Mouse (Mus musculus): Measurements from ENCODE around the gene Polr2b. TPM values are rescaled to one million over a fixed set of nuclear protein-coding genes. Genes with fewer than 3 reads are reported as not detected.

The Polr2b gene
- polyA plus RNA-seq, 1 experiment from 2014 or later = 46.1 TPM

GRCm38 (mm10) chr5:77348901-77349300 lies 39.0 kb downstream of the Polr2b start:
- no peak for TF ChIP-seq CTCF (IDR thresholded peaks at IDR 0.05; ENCODE audit: low read depth)
- no peak overlapping the region for H3K4me3 ChIP-seq (replicated peaks; ENCODE audit: low read depth, low read length)
- DNase-seq (ENCODE audit: low spot score) = no peak
- peaks cover 43% of the 10 kb centered on the region for H3K36me3 ChIP-seq (ENCODE audit: insufficient read depth, low read length)
- no peaks in the 10 kb centered on the region for H3K9me3 ChIP-seq (replicated peaks; ENCODE audit: low read length)
- no peak overlapping the region for H3K9ac ChIP-seq (ENCODE audit: low read depth, low read length)
- 88% methylated on average over 8 of the region's 8 CpGs for WGBS
- no peak overlapping the region for H3K27ac ChIP-seq
- no peak for ATAC-seq (replicated peaks; ENCODE audit: low FRiP score, low read depth)
- no peaks in the 10 kb centered on the region for H3K27me3 ChIP-seq (ENCODE audit: insufficient read depth, low read length)
- no peaks in the 10 kb centered on the region for H3K4me1 ChIP-seq (replicated peaks; ENCODE audit: insufficient read depth, low read length)
- no peak overlapping the region for H3K4me2 ChIP-seq (ENCODE audit: low read length)

- Histone ChIP-seq H3K36me3 (ENCODE audit: insufficient read depth, low read length) (peaks cover 38% of the 10 kb centered on the region), H3K4me2 (ENCODE audit: low read length) (no peak overlapping the region), H3K4me1 (replicated peaks; ENCODE audit: insufficient read depth, low read length) (peaks cover 5% of the 10 kb centered on the region), H3K27me3 (ENCODE audit: insufficient read depth, low read length) (no peaks in the 10 kb centered on the region), H3K9ac (ENCODE audit: low read depth, low read length) (no peak overlapping the region), H3K27ac (no peak overlapping the region), H3K9me3 (replicated peaks; ENCODE audit: low read length) (no peaks in the 10 kb centered on the region), H3K4me3 (replicated peaks; ENCODE audit: low read depth, low read length) (no peak overlapping the region)
- DNase-seq (ENCODE audit: low spot score) (no peak), ATAC-seq (replicated peaks; ENCODE audit: low FRiP score, low read depth) (no peak)
- 88% methylated on average over 15 of the region's 15 CpGs for WGBS
- peak; percentile 14; the same call in 1 of the 2 replicates for TF ChIP-seq CTCF (IDR thresholded peaks at IDR 0.05; ENCODE audit: low read depth)
Observed at GRCm38 (mm10) chr5:77349971-77350658, 40.2 kb downstream of the Polr2b start.

- 58% methylated on average over 9 of the region's 9 CpGs for WGBS
- Histone ChIP-seq H3K4me1 (replicated peaks; ENCODE audit: insufficient read depth, low read length) (peaks cover 18% of the 10 kb centered on the region), H3K4me3 (replicated peaks; ENCODE audit: low read depth, low read length) (no peak overlapping the region), H3K9me3 (replicated peaks; ENCODE audit: low read length) (no peaks in the 10 kb centered on the region), H3K9ac (ENCODE audit: low read depth, low read length) (no peak overlapping the region), H3K27me3 (ENCODE audit: insufficient read depth, low read length) (no peaks in the 10 kb centered on the region), H3K4me2 (ENCODE audit: low read length) (no peak overlapping the region), H3K27ac (0 out of 2 replicates have a peak overlapping the region, but pooled peaks have one; percentile 16), H3K36me3 (ENCODE audit: insufficient read depth, low read length) (peaks cover 33% of the 10 kb centered on the region)
- DNase-seq (ENCODE audit: low spot score) (no peak), ATAC-seq (replicated peaks; ENCODE audit: low FRiP score, low read depth) (no peak)
- no peak for TF ChIP-seq CTCF (IDR thresholded peaks at IDR 0.05; ENCODE audit: low read depth)
Observed at GRCm38 (mm10) chr5:77351691-77352090, 41.7 kb downstream of the Polr2b start.

- ATAC-seq (replicated peaks; ENCODE audit: low FRiP score, low read depth) = peak; percentile 18; the same call in 1 of the 2 replicates
- H3K4me2 ChIP-seq (ENCODE audit: low read length) = peak overlapping the region; percentile 39
- H3K36me3 ChIP-seq (ENCODE audit: insufficient read depth, low read length) = peaks cover 8% of the 10 kb centered on the region; the same call in 1 of the 2 replicates
- no peaks in the 10 kb centered on the region for H3K9me3 ChIP-seq (replicated peaks; ENCODE audit: low read length)
- H3K4me3 ChIP-seq (replicated peaks; ENCODE audit: low read depth, low read length) = no peak overlapping the region
- H3K27ac ChIP-seq = peak overlapping the region; percentile 98; the same call in 1 of the 2 replicates
- peak; percentile 97 for TF ChIP-seq CTCF (IDR thresholded peaks at IDR 0.05; ENCODE audit: low read depth)
- peak; percentile 92 for DNase-seq (ENCODE audit: low spot score)
- 6% methylated on average over 16 of the region's 16 CpGs for WGBS
- H3K4me1 ChIP-seq (replicated peaks; ENCODE audit: insufficient read depth, low read length) = peaks cover 33% of the 10 kb centered on the region
- H3K27me3 ChIP-seq (ENCODE audit: insufficient read depth, low read length) = no peaks in the 10 kb centered on the region
- no peak overlapping the region for H3K9ac ChIP-seq (ENCODE audit: low read depth, low read length)
Observed at GRCm38 (mm10) chr5:77354361-77354787, 44.4 kb downstream of the Polr2b start.

GRCm38 (mm10) chr5:77355307-77356265 lies 45.6 kb downstream of the Polr2b start:
- H3K36me3 ChIP-seq (ENCODE audit: insufficient read depth, low read length) = no peaks in the 10 kb centered on the region
- no peak overlapping the region for H3K9ac ChIP-seq (ENCODE audit: low read depth, low read length)
- H3K4me3 ChIP-seq (replicated peaks; ENCODE audit: low read depth, low read length) = no peak overlapping the region
- H3K4me1 ChIP-seq (replicated peaks; ENCODE audit: insufficient read depth, low read length) = peaks cover 33% of the 10 kb centered on the region
- H3K4me2 ChIP-seq (ENCODE audit: low read length) = 0 out of 2 replicates have a peak overlapping the region, but pooled peaks have one; percentile 1
- ATAC-seq (replicated peaks; ENCODE audit: low FRiP score, low read depth) (no peak), DNase-seq (ENCODE audit: low spot score) (peak; percentile 54)
- TF ChIP-seq CTCF (IDR thresholded peaks at IDR 0.05; ENCODE audit: low read depth) = no peak
- no peaks in the 10 kb centered on the region for H3K9me3 ChIP-seq (replicated peaks; ENCODE audit: low read length)
- no peaks in the 10 kb centered on the region for H3K27me3 ChIP-seq (ENCODE audit: insufficient read depth, low read length)
- peak overlapping the region; percentile 98 for H3K27ac ChIP-seq
- WGBS = 53% methylated on average over 19 of the region's 19 CpGs
